Mouse (Mus musculus) mouse embryonic stem cell (cell line): ENCODE results near the gene Tnpo1.

ENCODE experiments used
- in situ Hi-C, 2 experiments: fragments of 300-500 bp; cut with MboI; formaldehyde crosslinking; loops; 1 replicate in 1 of 2; 3 replicates in 1 of 2; pipeline ENCODE4 v1.14.3; 2019 to 2020; ENCODE audit warnings: low sequenced_read_pairs in 2 of 2, low pct_unique_long_range_greater_than_20kb in 1 of 2, mixed read lengths in 1 of 2; ENCODE audit not compliant: unreplicated experiment in 1 of 2

Tnpo1 gene

GRCm38 (mm10) chr13:98810143-98810542, 116.0 kb downstream of the Tnpo1 start:
- in situ Hi-C loops = no loop called here

- in situ Hi-C loops = no loop called here
Observed at GRCm38 (mm10) chr13:98809087-98809486, 117.1 kb downstream of the Tnpo1 start.

- in situ Hi-C loops = no loop called here
Observed at GRCm38 (mm10) chr13:98804480-98804879, 121.7 kb downstream of the Tnpo1 start.

- in situ Hi-C loops = no loop called here
Observed at GRCm38 (mm10) chr13:98803699-98804098, 122.5 kb downstream of the Tnpo1 start.

- in situ Hi-C loops = no loop called here
Observed at GRCm38 (mm10) chr13:98802957-98803356, 123.2 kb downstream of the Tnpo1 start.

GRCm38 (mm10) chr13:98795511-98795910, 130.7 kb downstream of the Tnpo1 start:
- in situ Hi-C loops = no loop called here

GRCm38 (mm10) chr13:98792864-98793263, 133.3 kb downstream of the Tnpo1 start:
- in situ Hi-C loops = no loop called here

GRCm38 (mm10) chr13:98791693-98792092, 134.5 kb downstream of the Tnpo1 start:
- in situ Hi-C loops = no loop called here
